Mouse (Mus musculus) splenic B cell, adult 2 months (primary cell): ENCODE measurements at regions not wholly inside any gene's neighbourhood (a gene's known extent, or its start where the extent isn't known, plus 50 kb on each side); places are given as distances from the start of the nearest gene placed in this dataset.
A peak's percentile ranks its signal among the peaks of the same experiment; 100 is the strongest.

ENCODE experiments used
- DNase-seq: peaks from one replicate; pipeline ENCODE4 v3.0.0-alpha.2; 2011; ENCODE audit warnings: low read depth, low spot score
- H3K27me3 ChIP-seq: 2 replicates; pipeline ENCODE4 v1.6.1; 2012; ENCODE audit warnings: mild to moderate bottlenecking, low read length, moderate library complexity, mixed read lengths; ENCODE audit not compliant: control insufficient read depth, poor library complexity, insufficient read depth, severe bottlenecking
- H3K36me3 ChIP-seq: 2 replicates; pipeline ENCODE4 v1.6.1; 2012; ENCODE audit warnings: mild to moderate bottlenecking, low read length, moderate library complexity, mixed read lengths; ENCODE audit not compliant: control insufficient read depth, poor library complexity, insufficient read depth, severe bottlenecking

GRCm38 (mm10) chr13:107844085-107844484, 200.2 kb upstream of the Smim15 start:
- no peak for DNase-seq
- H3K36me3 ChIP-seq = no peaks in the 10 kb centered on the region
- no peaks in the 10 kb centered on the region for H3K27me3 ChIP-seq

GRCm38 (mm10) chr13:107838126-107838715, 206.0 kb upstream of the Smim15 start:
- no peaks in the 10 kb centered on the region for H3K36me3 ChIP-seq
- DNase-seq = peak; percentile 66
- no peaks in the 10 kb centered on the region for H3K27me3 ChIP-seq

- peak; percentile 15 for DNase-seq
- no peaks in the 10 kb centered on the region for H3K36me3 ChIP-seq
- H3K27me3 ChIP-seq = no peaks in the 10 kb centered on the region
Observed at GRCm38 (mm10) chr13:107837206-107837952, 206.9 kb upstream of the Smim15 start.

- H3K36me3 ChIP-seq = no peaks in the 10 kb centered on the region
- H3K27me3 ChIP-seq = no peaks in the 10 kb centered on the region
- no peak for DNase-seq
Observed at GRCm38 (mm10) chr13:107835756-107836385, 208.4 kb upstream of the Smim15 start.

GRCm38 (mm10) chr13:107831997-107832396, 212.2 kb upstream of the Smim15 start:
- DNase-seq = no peak
- no peaks in the 10 kb centered on the region for H3K36me3 ChIP-seq
- H3K27me3 ChIP-seq = no peaks in the 10 kb centered on the region; the same call in 1 of the 2 replicates

- H3K36me3 ChIP-seq = no peaks in the 10 kb centered on the region
- DNase-seq = peak; percentile 90
- no peaks in the 10 kb centered on the region; the same call in 1 of the 2 replicates for H3K27me3 ChIP-seq
Observed at GRCm38 (mm10) chr13:107831221-107831681, 213.0 kb upstream of the Smim15 start.

GRCm38 (mm10) chr13:107830281-107830680, 214.0 kb upstream of the Smim15 start:
- Histone ChIP-seq H3K27me3 (no peaks in the 10 kb centered on the region; the same call in 1 of the 2 replicates), H3K36me3 (no peaks in the 10 kb centered on the region)
- no peak for DNase-seq

- Histone ChIP-seq H3K36me3 (no peaks in the 10 kb centered on the region), H3K27me3 (no peaks in the 10 kb centered on the region; the same call in 1 of the 2 replicates)
- DNase-seq = no peak
Observed at GRCm38 (mm10) chr13:107829861-107830260, 214.4 kb upstream of the Smim15 start.

GRCm38 (mm10) chr13:107825636-107826035, 218.6 kb upstream of the Smim15 start:
- DNase-seq = no peak
- H3K27me3 ChIP-seq = no peaks in the 10 kb centered on the region; the same call in 1 of the 2 replicates
- no peaks in the 10 kb centered on the region; the same call in 1 of the 2 replicates for H3K36me3 ChIP-seq

- DNase-seq = no peak
- no peaks in the 10 kb centered on the region; the same call in 1 of the 2 replicates for H3K36me3 ChIP-seq
Observed at GRCm38 (mm10) chr13:107823342-107823741, 220.9 kb upstream of the Smim15 start.

GRCm38 (mm10) chr13:107822198-107822597, 222.0 kb upstream of the Smim15 start:
- no peaks in the 10 kb centered on the region for H3K27me3 ChIP-seq
- no peak for DNase-seq
- no peaks in the 10 kb centered on the region; the same call in 1 of the 2 replicates for H3K36me3 ChIP-seq

More at GRCm38 (mm10) chr13:107823342-107823741, 220.9 kb upstream of the Smim15 start:
- H3K27me3 ChIP-seq = no peaks in the 10 kb centered on the region

GRCm38 (mm10) chr13:107813562-107814161, 230.6 kb upstream of the Smim15 start:
- Histone ChIP-seq H3K36me3 (no peaks in the 10 kb centered on the region), H3K27me3 (no peaks in the 10 kb centered on the region)
- DNase-seq = no peak

- H3K27me3 ChIP-seq = no peaks in the 10 kb centered on the region
- DNase-seq = no peak
- H3K36me3 ChIP-seq = no peaks in the 10 kb centered on the region
Observed at GRCm38 (mm10) chr13:107812014-107812413, 232.2 kb upstream of the Smim15 start.

- no peak for DNase-seq
- Histone ChIP-seq H3K27me3 (no peaks in the 10 kb centered on the region), H3K36me3 (no peaks in the 10 kb centered on the region)
Observed at GRCm38 (mm10) chr13:107810802-107811192, 233.4 kb upstream of the Smim15 start.
